Mouse (Mus musculus) embryo, embryonic 10.5 days (tissue): ENCODE data around the gene Adcy5.

Experiments
- DNase-seq: peaks from one replicate; pipeline ENCODE4 v3.0.0-alpha.2; 2015; ENCODE audit warnings: low spot score

Adcy5 gene

DNA sequence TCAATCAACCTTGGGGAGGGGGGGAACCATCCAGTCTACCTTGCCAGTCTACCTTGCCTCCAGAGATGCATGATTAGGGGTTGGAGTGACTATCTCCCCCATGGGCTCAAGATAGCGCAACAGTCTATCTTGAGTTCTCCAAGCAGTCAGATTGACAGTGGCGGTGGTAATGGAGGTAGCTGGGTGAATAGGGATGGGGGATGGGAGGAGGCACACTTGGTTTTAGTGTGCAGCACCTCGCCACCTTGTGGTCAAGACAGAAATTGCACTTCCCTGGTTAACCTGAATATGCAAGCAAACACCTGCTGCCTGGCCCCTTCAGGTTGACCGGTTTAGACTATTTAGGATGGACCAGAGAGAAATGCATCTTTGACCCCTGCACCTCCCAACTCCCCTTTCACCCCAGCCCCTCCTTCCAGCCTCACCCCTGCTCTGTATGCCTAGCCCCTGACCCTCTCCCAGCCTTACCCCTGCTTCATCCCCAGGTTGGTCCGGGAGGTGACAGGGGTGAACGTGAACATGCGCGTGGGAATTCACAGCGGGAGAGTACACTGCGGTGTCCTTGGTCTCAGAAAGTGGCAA is 115.8 kb downstream of the Adcy5 start:
- peak; percentile 95 for DNase-seq

DNA sequence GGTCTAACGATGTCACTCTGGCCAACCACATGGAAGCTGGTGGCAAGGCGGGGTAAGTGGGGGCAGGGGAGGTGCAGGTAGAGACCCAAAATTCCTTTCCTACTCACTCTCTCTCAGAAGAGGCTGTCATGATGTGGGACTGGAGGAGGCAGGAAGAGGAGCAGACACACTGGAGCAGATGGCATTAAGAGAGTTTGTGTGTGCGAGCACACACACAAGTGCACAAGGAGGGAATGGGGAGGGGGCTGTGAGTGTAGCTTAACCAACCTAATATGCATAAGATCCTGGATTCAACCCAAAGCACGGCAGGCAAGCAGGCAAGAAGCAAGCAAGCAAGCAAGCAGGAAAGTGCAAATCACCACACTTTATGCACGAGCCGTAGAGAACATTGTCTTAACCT is 116.3 kb downstream of the Adcy5 start:
- DNase-seq = no peak

DNA sequence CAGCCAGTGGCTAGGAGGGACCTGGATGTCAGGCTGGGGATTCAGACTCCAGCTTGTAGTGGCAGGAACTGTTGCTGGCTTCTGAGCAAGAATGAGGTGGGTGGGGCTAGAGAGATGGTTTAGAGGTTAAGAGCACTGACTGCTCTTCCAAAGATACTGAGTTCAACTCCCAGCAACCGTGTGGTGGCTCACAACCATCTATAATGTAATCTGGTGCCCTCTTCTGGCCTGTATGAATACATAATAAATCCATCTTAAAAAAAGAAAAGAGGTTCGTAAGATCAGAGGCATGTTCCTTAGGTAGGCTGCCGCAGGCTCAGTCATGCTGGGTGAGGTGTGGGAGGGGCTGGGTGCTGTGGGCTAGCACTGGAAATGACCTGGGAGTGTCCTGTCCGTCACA is 116.9 kb downstream of the Adcy5 start:
- DNase-seq = peak; percentile 23

DNA sequence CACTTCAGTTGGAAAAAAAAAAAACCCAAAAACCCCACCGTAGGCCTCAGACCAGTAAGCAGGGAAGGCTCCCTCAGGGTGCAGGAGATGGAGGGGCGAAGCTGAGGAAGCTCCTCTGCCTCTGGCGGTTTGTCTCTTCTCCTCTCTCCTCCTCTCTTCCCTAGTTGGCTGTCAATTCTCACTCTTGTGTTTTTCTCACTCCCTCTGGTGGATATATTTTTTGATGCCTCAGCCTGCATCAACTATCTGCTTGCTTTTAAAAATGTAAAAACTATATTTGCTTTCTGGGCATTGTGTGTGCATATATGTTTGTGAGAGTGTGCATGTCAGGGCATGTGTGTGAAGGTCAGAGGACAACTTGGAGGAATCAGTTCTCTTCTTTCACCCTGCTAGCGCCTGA is 117.7 kb downstream of the Adcy5 start:
- DNase-seq = no peak

DNA sequence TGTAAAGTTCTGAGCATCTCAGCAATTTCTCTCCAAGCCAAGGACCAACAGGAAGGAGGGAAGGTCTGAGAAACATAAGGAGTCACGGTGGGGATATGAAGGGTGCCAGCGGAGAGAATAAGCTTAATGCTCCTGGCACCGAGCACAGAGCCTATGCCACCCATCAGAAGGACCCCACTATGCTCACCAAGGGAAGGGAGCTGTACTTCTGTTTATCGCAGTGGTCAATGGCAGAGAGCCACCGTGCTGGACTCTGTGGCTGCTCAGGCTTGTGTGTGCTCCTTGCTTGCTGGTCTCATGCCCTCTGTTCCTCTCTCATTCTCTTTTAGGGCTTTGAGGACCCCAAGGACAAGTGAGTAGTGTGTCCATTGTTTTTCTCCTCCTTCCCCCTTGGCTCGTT is 123.5 kb downstream of the Adcy5 start:
- DNase-seq = no peak

DNA sequence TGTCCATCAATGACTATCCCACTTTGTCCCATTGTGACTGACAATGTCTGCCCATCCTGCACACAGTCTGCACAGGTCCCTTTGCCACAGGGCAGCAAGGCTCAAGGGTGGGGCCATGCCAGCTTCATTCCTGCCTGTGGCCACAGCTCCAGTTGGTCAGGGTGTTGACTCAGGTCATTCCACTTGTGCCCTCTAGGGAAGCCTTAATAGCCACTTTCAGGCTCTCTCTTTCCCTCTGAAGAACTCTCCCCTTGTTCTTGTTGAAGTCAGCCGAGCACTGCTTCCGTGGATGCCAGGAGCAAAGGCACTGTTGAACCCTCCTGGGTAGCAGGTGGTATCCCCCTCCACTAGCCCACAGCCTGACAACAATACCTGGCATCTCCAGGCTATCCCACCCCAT is 127.8 kb downstream of the Adcy5 start:
- no peak for DNase-seq

DNA sequence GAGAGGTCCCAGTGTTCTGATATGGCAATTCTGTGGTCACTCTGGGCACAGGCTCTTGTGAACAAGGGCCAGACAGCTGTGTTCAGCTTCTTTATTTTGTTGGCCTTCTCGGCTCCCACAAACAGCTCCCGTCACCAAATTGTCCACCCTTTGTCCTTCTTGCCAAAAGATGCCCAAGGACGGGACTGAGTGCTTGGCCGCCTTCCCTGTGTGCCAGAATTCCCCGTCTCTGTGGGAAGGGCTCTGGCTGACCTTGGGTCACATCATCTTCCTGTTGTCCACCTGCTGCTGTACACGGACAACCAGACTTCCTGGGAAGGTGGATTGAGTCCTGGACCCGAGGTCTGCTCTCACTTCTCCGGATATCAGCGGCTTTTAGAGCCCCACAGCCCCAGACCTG is 131.1 kb downstream of the Adcy5 start:
- no peak for DNase-seq

DNA sequence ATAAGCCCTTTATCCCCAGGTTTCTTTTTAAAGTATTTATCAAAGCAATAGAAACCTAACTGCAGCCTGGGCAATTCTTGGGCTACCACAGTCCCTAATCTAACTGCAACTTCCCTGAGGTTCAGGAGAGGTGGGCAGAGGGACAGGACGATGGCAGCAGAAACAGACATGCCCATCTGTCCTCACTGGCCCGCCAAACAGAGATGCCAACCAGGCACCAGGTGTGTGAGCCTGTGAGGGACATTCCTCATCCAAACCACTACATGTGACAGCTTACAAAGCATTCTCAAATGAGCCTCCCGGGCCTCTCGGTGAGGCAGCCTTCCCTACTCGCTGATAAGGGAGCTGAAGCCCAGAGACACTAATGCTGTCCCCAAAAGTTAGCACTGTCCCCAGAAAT is 132.6 kb downstream of the Adcy5 start:
- DNase-seq = no peak

DNA sequence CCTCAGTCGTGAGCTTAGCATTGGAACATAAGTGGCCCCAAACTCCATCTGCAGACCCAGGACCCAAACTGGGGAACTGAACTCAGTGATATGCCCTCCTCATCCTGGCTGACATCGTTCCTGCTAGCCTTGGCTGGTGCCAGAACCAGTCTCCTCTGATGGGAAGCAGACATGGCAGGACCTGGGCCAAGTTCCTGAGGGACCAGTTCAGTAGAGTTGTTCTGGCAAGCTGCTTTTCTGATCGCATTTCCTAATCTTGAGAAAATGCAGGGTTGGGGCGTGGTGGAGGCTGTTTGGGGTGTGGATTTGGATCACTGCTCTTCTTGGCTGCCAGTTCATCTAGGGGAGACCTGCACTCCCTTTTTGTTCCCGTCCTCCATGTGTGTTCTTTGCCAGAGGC is 143.1 kb downstream of the Adcy5 start:
- no peak for DNase-seq

DNA sequence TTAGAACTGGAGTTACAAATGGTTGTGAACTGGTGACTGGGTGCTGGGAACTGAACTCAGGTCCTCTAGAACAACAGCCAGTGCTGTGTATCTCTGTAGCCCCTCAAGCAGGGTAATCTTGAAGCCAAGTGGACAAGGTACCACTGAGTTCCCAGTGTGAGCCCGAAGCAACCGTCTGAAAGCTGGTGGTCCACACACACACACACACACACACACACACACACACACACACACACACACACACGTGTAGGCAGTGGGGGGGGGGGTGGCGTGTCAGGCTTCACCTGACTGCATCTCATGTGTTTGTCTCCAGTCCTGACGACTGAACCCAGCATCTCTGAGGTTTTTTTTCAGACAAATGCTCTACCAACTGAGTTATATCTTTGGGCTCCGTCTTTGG is 145.5 kb downstream of the Adcy5 start:
- no peak for DNase-seq

DNA sequence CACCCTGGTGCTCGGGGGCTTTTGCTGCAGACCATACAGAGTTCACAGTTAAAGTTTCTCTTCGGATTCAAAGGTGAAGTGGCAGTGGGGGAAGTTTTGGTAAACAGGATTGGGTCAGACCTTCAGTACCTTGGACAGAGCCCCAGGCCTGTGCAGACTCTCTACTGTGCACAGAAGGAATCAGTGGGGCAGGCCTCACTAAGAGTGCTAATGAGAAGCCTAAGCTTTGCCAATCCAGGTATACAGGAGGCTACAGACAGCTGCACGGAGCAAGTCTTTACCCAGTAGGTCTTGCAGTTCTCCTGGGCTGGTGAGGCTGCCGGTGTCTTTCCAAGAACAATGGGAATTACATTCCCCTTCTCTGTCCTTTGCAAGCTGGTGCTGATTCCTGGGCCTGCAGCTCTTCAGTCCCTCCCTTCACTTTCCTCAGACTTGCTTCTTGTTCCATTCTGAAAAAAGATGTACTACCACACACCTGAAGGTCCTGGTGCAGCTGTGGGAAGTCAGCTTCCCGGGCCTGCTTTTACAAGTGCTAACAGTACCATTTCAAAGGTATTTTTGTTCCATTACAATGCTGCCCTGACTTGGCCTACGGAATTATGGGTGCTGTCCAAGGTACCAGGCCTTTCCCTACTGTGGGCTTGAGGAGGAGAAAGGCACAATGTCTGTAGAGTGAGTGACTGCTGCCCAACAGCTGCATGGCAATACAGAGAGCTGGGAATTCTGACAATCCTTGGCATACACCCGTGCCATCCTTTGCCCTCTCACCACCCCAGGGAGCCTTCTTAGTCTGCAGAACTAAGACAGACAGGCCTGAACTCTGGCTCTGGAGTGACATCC is 148.0 kb downstream of the Adcy5 start:
- DNase-seq = peak; percentile 68

DNA sequence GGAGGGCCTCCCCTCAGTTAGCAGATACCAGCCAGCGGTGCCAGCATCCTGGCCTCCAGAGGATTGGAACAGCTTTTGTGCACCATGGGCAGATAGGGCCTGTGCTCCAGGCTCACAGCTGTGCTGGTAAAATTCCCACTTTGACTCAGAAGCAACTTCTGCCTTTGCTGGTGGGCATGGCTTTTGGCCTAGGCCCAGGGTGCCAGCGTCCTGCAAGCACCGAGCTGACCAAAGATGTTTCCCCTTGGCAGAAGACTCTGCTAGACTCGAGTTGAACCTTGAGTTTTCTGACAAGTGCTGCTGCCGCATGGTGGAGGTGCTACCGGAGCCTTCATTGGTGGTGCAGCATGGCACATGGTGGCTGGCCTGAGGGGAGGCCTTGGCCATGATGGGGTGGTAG is 149.0 kb downstream of the Adcy5 start:
- no peak for DNase-seq

DNA sequence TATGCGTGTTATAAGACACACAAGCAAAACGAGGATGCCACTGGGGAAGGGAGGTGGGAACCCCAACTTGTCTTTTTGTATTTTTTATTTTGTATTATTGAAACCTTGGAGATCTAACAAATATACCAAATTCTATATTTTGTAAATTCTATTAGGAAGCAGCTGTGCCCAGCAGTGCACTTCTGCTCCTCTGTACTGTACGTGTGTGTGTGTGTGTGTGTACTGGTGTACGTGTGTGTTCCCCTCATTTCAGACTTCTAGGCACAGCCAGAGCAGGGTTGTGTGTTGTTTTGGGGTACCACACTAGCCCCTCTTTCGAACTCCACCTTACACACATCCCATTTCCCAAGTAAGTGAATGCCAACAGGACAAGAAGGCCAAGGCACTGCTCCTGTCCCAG is 149.7 kb downstream of the Adcy5 start:
- no peak for DNase-seq

DNA sequence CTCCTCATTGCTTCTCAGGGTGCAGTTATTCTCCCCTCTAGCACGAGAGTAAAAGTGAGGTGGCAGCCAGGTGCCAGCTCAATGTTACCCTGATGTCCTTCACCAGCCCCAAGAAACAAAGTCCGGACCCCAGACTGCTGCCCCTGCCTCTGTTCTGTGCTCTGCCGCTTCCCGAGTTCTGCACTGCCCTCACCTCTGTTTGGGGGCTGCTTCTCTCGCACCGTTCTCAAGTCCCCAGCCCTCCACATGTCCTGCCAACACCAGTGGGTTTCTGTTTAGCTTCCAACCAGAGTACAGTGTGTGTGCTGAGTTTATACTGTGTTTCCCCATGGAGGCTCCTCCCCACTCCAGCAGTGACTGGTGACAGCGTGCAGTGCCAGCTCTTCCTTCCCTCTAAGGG is 150.5 kb downstream of the Adcy5 start:
- no peak for DNase-seq

DNA sequence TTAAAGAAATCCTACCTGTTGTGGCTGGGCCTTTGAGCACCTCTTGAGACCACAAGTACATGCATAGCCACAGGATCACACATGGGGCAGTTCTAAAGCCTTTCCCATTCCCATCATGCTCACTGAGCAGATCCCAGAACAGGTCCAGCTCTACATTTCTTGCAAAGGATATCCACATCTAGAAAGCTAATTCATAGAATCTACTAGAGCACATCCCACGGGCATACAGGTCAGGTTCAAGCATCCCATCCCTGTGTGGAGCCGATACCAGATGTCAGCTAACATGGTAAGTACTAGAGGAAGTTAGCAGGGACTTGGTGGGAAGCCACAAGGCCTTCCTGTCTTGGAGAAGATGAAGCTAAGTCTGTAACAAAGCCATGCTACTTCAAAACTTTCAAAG is 152.0 kb downstream of the Adcy5 start:
- no peak for DNase-seq

DNA sequence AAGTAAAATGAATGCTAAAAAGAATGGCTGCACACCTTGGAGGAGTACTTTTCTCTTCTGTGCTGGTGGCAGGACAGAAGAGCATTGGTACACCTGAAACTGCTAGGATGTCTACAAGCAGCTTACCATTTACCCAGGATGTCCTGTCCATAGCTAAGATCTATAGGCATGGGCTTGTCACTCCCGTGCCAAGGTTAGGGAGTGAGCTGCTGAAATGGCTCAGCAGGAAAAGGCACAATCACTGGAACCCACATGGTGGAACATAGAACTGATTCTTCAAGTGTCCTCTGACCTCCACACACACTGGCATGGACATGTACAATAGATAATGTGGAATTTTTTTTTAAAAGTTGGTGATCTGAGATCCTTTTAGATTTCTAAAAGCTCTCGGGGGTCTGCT is 152.7 kb downstream of the Adcy5 start:
- no peak for DNase-seq

DNA sequence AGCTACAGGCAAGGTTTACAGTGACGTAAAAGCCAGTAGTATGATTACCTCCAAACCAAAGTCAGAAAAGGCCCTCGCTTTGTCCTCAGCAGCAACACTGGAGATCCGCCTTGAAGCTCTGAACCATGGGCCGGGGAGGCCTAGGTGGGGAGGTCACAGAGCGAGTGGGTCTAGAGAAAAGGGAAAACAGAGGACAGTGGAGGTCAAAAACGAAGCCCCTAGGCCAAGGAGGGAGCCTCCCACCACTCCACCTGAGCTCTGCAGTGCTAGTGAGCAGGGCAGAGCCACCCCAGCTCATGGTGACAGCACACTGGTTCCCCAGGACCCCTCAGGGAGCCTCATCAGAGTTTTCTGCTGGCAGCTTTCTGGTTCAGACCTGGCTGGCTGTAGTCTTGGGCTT is 153.3 kb downstream of the Adcy5 start:
- no peak for DNase-seq

DNA sequence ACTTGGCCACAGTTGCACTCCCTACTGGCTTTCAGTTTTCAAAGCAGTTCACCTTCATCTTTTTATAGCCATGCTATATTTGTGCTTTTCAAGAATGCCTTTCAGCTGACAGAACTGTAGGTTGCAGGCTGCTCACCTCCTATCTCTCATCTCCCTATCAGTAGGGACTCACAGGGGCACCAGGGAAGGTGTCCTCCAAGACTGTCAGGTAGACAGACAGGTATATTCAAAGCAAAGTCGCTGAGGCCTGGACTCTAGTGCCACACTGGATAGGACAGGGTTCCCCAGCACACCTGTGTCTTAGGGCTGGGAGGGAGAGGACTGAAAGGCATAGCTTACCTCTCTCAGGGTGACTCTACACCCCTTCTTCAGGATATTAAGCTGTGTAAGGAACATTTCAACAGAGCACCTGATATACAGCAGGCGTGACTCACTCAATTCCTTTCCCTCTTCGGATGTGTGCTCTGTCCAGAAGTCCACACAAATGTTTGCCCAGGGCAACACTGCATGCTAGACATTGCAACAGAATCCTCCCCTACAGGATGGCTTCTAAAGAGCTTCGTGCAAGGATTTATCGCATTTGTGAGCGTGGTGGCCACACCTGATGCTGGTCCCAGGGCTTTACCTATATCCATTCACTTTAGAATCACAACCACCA is 153.9 kb downstream of the Adcy5 start:
- no peak for DNase-seq

DNA sequence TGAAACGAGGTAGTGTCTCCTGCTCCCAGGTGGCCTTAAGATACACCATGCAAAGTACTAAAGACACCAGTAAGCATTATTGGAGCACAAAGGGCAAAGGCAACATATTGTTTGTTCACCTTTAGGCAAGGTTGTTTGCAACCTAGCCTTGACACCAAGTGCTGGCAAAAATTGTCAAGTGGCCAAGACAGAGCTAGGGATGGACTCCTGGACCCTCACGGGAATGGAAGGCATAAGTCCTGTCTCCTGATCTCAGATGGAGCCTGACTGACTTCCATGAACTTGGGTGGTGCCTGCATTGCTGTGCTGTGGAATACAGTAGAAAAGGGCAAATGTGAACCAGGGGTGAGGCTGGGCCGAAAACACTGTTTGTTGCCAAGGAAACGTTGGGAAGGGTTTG is 155.0 kb downstream of the Adcy5 start:
- DNase-seq = no peak

DNA sequence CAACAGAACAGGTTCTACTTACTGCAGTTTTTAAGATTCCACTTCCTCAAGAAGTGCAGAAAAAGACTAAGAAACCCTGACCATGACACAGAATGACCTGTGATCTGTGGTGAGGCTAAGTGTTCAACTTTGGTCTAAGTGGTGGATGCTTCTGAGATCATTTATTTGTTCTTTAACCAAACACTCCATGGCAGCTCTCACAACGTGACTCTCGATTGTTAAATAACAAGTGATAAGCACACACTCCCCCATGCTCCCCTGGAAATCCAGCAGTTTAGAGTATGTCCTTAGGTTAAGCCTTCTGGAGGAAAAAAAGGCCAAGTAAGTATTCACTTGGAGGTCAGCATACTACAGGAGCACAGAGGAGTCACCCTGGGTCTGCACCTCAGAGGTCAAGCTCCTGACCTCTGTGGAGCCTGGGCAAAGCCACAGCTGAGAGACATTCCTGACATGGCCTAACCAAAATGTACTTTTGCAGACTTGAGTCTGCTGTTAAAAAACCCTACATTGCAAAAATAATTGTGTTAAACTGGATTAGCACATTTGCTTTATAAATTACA is 156.0 kb downstream of the Adcy5 start:
- peak; percentile 15 for DNase-seq

DNA sequence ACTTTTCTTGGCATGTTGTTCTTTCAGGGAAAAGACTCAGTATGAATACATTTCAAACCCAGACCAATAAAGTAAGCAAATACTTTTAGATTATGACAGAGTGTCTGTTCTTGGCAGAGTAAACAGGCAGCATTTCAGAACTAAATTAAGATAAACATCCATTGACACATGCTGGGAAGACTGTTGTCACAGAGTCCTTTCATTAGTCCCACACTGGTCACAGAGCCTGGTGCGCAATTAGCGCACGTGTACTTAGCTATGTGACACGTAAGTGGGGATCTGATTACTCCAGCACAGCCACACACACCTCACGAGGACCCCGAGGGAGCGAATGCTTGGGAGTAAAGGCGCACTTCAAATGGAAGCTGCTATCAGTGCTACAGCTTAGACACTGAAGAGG is 156.9 kb downstream of the Adcy5 start:
- DNase-seq = peak; percentile 5

DNA sequence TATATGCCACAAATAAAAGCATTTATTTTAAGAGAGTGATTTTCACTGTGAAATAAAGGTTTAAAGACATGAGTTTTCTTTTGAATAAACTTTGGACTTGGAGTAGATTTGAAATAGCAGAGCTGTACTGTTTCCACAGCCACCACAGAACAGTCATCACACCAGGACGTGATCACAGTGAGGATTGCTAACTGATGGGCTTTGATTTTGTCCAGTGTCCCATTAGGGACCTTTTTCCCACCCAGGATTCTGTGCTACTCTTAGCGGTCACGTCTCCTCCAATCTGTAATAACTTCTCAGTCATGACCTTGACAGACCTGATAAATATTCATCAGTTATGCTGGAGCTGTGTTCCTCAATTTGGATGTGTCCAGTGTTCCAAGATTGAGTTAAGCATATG is 160.8 kb downstream of the Adcy5 start:
- no peak for DNase-seq

DNA sequence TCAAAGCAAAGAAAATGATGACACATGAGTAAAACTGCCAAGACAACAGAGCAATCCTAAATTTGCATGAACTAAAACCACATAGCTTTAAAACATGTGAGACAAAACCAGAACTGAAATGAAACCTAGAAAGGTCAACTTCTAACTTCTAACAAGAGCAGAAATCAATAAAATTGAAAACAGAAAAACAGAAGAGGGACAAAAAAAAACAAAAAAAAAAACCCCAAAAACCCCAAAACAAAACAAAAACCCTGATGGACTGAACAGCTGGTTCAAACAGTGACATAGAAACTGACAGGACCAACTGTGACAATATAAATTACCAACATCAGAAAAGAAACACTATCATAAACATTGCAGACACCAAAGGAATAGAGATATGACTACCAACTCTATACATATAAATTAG is 162.2 kb downstream of the Adcy5 start:
- DNase-seq = no peak
